In the genomic region with DNA sequence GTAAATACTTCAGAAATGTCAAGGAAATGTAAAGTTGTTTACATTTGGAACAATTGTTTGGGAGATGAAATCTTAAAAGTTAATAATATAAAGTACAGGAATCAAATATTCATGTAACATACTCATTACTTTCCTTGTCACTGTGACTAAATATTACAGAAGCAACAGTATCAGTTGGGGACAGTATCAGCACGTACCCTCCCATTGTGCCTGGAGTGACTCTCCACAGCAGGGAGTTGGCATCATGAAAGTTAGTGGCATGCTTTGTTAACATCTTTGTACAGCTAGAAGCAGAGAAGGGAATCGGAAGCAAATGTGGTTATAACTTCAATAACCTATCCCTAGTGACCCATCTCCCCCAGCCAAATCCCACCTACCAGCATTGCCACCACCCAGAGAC, we compare ENCODE assay signal across 20 mouse cellular contexts.
"Had no signal": no experiment of that assay in that cellular context is flagged by ENCODE, and none has a peak within 500 bp of the region (broad histone marks: within the 10 kb centered on the region; RNA-seq: fewer than 3 reads in every experiment).

No protein-coding gene starts in this region.

- H3K9me3 ChIP-seq: midbrain, embryonic 10.5 days; midbrain, embryonic 13.5 days; neural tube, embryonic 13.5 days; stomach, embryonic 15.5 days had no signal

- DNase-seq: kidney, adult 18-20 months; kidney, adult 9 months; kidney, postnatal 14 days; layer of hippocampus, postnatal 36 days; lung, adult 18-20 months; lung, postnatal 14 days; lung, postnatal 4 days; retina, postnatal 1 day; right cerebral cortex, postnatal 25 days; spleen, adult 18-20 months; thymus, postnatal 25 days had no signal

- ATAC-seq: inflammation-experienced regulatory T-cells, adult 6 months; midbrain, embryonic 13.5 days; midbrain, embryonic 16.5 days had no signal

- H3K27ac ChIP-seq: layer of hippocampus, adult 2 months; left cerebral cortex, adult 2 months; midbrain, embryonic 10.5 days; midbrain, embryonic 13.5 days; neural tube, embryonic 13.5 days; stomach, embryonic 15.5 days had no signal

- H3K4me2 ChIP-seq: midbrain, embryonic 13.5 days; neural tube, embryonic 13.5 days; stomach, embryonic 15.5 days had no signal

- H3K36me3 ChIP-seq: midbrain, embryonic 10.5 days; midbrain, embryonic 13.5 days; neural tube, embryonic 13.5 days; stomach, embryonic 15.5 days had no signal

- H3K4me3 ChIP-seq: layer of hippocampus, adult 2 months; left cerebral cortex, adult 2 months; midbrain, embryonic 10.5 days; midbrain, embryonic 13.5 days; myocyte; neural tube, embryonic 13.5 days; stomach, embryonic 15.5 days had no signal

- H3K27me3 ChIP-seq: midbrain, embryonic 13.5 days; stomach, embryonic 15.5 days had no signal

- H3K4me1 ChIP-seq: midbrain, embryonic 10.5 days; midbrain, embryonic 13.5 days; neural tube, embryonic 13.5 days; stomach, embryonic 15.5 days had no signal

- H3K9ac ChIP-seq: midbrain, embryonic 13.5 days; neural tube, embryonic 13.5 days; stomach, embryonic 15.5 days had no signal
